9 mouse cellular contexts compared by ENCODE assay signal in genomic region chr12:111722654-111723053, GRCm38 (mm10). TPM values are rescaled to one million over a fixed set of nuclear protein-coding genes. Genes with fewer than 3 reads are reported as not detected.
DNase-seq lines count a peak whose midpoint lies in the region; ATAC-seq and TF ChIP-seq lines count a peak whose summit lies in the region.
"Had no signal": no experiment of that assay in that cellular context is flagged by ENCODE, and none has a peak within 500 bp of the region (broad histone marks: within the 10 kb centered on the region; RNA-seq: fewer than 3 reads in every experiment).

No protein-coding gene starts in this region.

- ATAC-seq in lung, embryonic 14.5 days (ENCODE audit: insufficient read depth) = no peak
- no peak for ATAC-seq in inflammation-experienced regulatory T-cells, adult 6 months

- H3K4me2 ChIP-seq in lung, embryonic 14.5 days = no peak overlapping the region
- H3K4me2 ChIP-seq: heart, embryonic 15.5 days had no signal

- H3K4me3 ChIP-seq in lung, embryonic 14.5 days (ENCODE audit: low read depth, low read length) = no peak overlapping the region
- no peak overlapping the region for H3K4me3 ChIP-seq in forebrain, embryonic 10.5 days
- H3K4me3 ChIP-seq: heart, embryonic 15.5 days had no signal

- H3K4me1 ChIP-seq in lung, embryonic 14.5 days (ENCODE audit: insufficient read depth) = no peaks in the 10 kb centered on the region
- peaks cover 38% of the 10 kb centered on the region for H3K4me1 ChIP-seq in forebrain, embryonic 10.5 days

- no peak overlapping the region for H3K9ac ChIP-seq in lung, embryonic 14.5 days
- H3K9ac ChIP-seq: heart, embryonic 15.5 days had no signal

- no peak overlapping the region for H3K27ac ChIP-seq in lung, embryonic 14.5 days (ENCODE audit: low read depth)
- H3K27ac ChIP-seq in forebrain, embryonic 10.5 days = no peak overlapping the region
- H3K27ac ChIP-seq: heart, embryonic 15.5 days had no signal

- peaks cover 27% of the 10 kb centered on the region; the same call in 1 of the 2 replicates for H3K36me3 ChIP-seq in lung, embryonic 14.5 days (ENCODE audit: insufficient read depth)
- H3K36me3 ChIP-seq in forebrain, embryonic 10.5 days (replicated peaks) = peaks cover 48% of the 10 kb centered on the region

- TF ChIP-seq CTCF in lung, embryonic 14.5 days (IDR thresholded peaks at IDR 0.05; ENCODE audit: low read depth) = peak; percentile 54

- no peaks in the 10 kb centered on the region for H3K9me3 ChIP-seq in lung, embryonic 14.5 days (ENCODE audit: low read depth, low read length)
- no peaks in the 10 kb centered on the region for H3K9me3 ChIP-seq in forebrain, embryonic 10.5 days
- H3K9me3 ChIP-seq: heart, embryonic 15.5 days had no signal

- H3K27me3 ChIP-seq in lung, embryonic 14.5 days (ENCODE audit: insufficient read depth, low read length) = no peaks in the 10 kb centered on the region
- no peaks in the 10 kb centered on the region for H3K27me3 ChIP-seq in forebrain, embryonic 10.5 days (ENCODE audit: poor library complexity, severe bottlenecking)
- H3K27me3 ChIP-seq: heart, embryonic 15.5 days had no signal

- WGBS in lung, embryonic 14.5 days = 71% methylated on average over 9 of the region's 9 CpGs
- WGBS in forebrain, embryonic 10.5 days = 74% methylated on average over 9 of the region's 9 CpGs

- DNase-seq in gastrocnemius, postnatal 10 days = peak; percentile 76
- no peak for DNase-seq in gastrocnemius, adult 18-20 months (ENCODE audit: low spot score)
- peak; percentile 62 for DNase-seq in lung, embryonic 14.5 days
- DNase-seq in lung, postnatal 25 days (ENCODE audit: low spot score) = no peak
- peak; percentile 46 to 60 for DNase-seq in adrenal gland, postnatal 36 days
- peak; percentile 59 to 77 for DNase-seq in kidney, postnatal 25 days
- no peak for DNase-seq in forebrain, embryonic 10.5 days (ENCODE audit: extremely low spot score, low spot score)

RNA-seq across cellular contexts. Expression of gene Apopt1, which starts 9.6 kb away (rescaled TPM):
- total RNA-seq in gastrocnemius, postnatal 10 days (2021) = 10 to 100 TPM; 34.7 to 39.5 TPM
- 10 to 100 TPM; 40.5 to 43.5 TPM for total RNA-seq in gastrocnemius, adult 18-20 months (2021)
- polyA plus RNA-seq in lung, embryonic 14.5 days (2014; fragmentation: Nextera tagmentation; extraction: Ambion mirVana) = 53.3 and 57.3 TPM in 2 replicates
- 10 to 100 TPM; 58.8 to 76.2 TPM for total RNA-seq in adrenal gland, postnatal 36 days (2021)
- polyA plus RNA-seq in forebrain, embryonic 10.5 days (2016; fragmentation: Nextera tagmentation; extraction: Ambion mirVana) = 57.9 and 62.6 TPM in 2 replicates
- polyA plus RNA-seq in inflammation-experienced regulatory T-cells, adult 6 months (2017; shearing (Covaris generic)) = 10 to 100 TPM; 55.8 to 85.0 (median 74.3) TPM

RNA-seq across cellular contexts. Expression of gene Bag5, which starts 9.6 kb away (rescaled TPM):
- total RNA-seq in gastrocnemius, postnatal 10 days (2021) = 10 to 100 TPM; 17.5 to 21.1 TPM
- total RNA-seq in gastrocnemius, adult 18-20 months (2021) = 10 to 100 TPM; 16.0 to 16.9 TPM
- 51.5 and 53.2 TPM in 2 replicates for polyA plus RNA-seq in lung, embryonic 14.5 days (2014; fragmentation: Nextera tagmentation; extraction: Ambion mirVana)
- total RNA-seq in adrenal gland, postnatal 36 days (2021) = 10 to 100 TPM; 37.2 to 39.8 TPM
- polyA plus RNA-seq in forebrain, embryonic 10.5 days (2016; fragmentation: Nextera tagmentation; extraction: Ambion mirVana) = 56.5 and 57.5 TPM in 2 replicates
- polyA plus RNA-seq in inflammation-experienced regulatory T-cells, adult 6 months (2017; shearing (Covaris generic)) = 10 to 100 TPM; 22.0 to 40.1 (median 36.7) TPM

RNA-seq across cellular contexts. Expression of gene Klc1, which starts 36.0 kb away (rescaled TPM):
- 10 to 100 TPM; 81.0 to 96.2 TPM for total RNA-seq in gastrocnemius, postnatal 10 days (2021)
- 10 to 100 TPM; 59.1 to 60.1 TPM for total RNA-seq in gastrocnemius, adult 18-20 months (2021)
- polyA plus RNA-seq in lung, embryonic 14.5 days (2014; fragmentation: Nextera tagmentation; extraction: Ambion mirVana) = 90.5 and 96.7 TPM in 2 replicates
- total RNA-seq in adrenal gland, postnatal 36 days (2021) = 100 to 1,000 TPM in 1 of 2 experiments, 10 to 100 TPM in 1; 94.0 to 130 TPM
- polyA plus RNA-seq in forebrain, embryonic 10.5 days (2016; fragmentation: Nextera tagmentation; extraction: Ambion mirVana) = 137 and 141 TPM in 2 replicates
- 10 to 100 TPM; 17.9 to 19.7 (median 18.3) TPM for polyA plus RNA-seq in inflammation-experienced regulatory T-cells, adult 6 months (2017; shearing (Covaris generic))

RNA-seq across cellular contexts. Expression of gene Trmt61a, which starts 44.7 kb away (rescaled TPM):
- total RNA-seq in gastrocnemius, postnatal 10 days (2021) = 1 to 10 TPM; 3.8 to 5.4 TPM
- total RNA-seq in gastrocnemius, adult 18-20 months (2021) = 1 to 10 TPM; 2.4 to 3.9 TPM
- polyA plus RNA-seq in lung, embryonic 14.5 days (2014; fragmentation: Nextera tagmentation; extraction: Ambion mirVana) = 8.7 and 9.3 TPM in 2 replicates
- total RNA-seq in adrenal gland, postnatal 36 days (2021) = 10 to 100 TPM; 15.7 to 18.6 TPM
- polyA plus RNA-seq in forebrain, embryonic 10.5 days (2016; fragmentation: Nextera tagmentation; extraction: Ambion mirVana) = 23.7 and 23.8 TPM in 2 replicates
- 1 to 10 TPM; 3.2 to 4.4 (median 3.3) TPM for polyA plus RNA-seq in inflammation-experienced regulatory T-cells, adult 6 months (2017; shearing (Covaris generic))

RNA-seq across cellular contexts. Expression of gene Ckb, which starts 50.5 kb away (rescaled TPM):
- total RNA-seq in gastrocnemius, postnatal 10 days (2021) = 10 to 100 TPM; 37.7 to 68.3 TPM
- total RNA-seq in gastrocnemius, adult 18-20 months (2021) = 10 to 100 TPM in 1 of 2 experiments, 1 to 10 TPM in 1; 5.9 to 12.2 TPM
- 210 and 217 TPM in 2 replicates for polyA plus RNA-seq in lung, embryonic 14.5 days (2014; fragmentation: Nextera tagmentation; extraction: Ambion mirVana)
- 10 to 100 TPM; 34.2 to 53.4 TPM for total RNA-seq in adrenal gland, postnatal 36 days (2021)
- 1,567 and 1,577 TPM in 2 replicates for polyA plus RNA-seq in forebrain, embryonic 10.5 days (2016; fragmentation: Nextera tagmentation; extraction: Ambion mirVana)
- polyA plus RNA-seq in inflammation-experienced regulatory T-cells, adult 6 months (2017; shearing (Covaris generic)) = 10 to 100 TPM; 24.2 to 37.2 (median 31.8) TPM

Comparison
In these comparisons a context has a peak if more than half of its experiments do, and no peak if none do; other contexts are left out.
1. DNase-seq: peak in gastrocnemius, postnatal 10 days (single experiment), lung, embryonic 14.5 days (single experiment), adrenal gland, postnatal 36 days (2 of 2) and kidney, postnatal 25 days (2 of 2); none in gastrocnemius, adult 18-20 months (single experiment), lung, postnatal 25 days (single experiment) and forebrain, embryonic 10.5 days (single experiment).